Mouse (Mus musculus) embryonic facial prominence, embryonic 14.5 days (tissue): ENCODE measurements around the gene Zfp746. TPM values are rescaled to one million over a fixed set of nuclear protein-coding genes. Genes with fewer than 3 reads are reported as not detected.

ENCODE experiments used
- ATAC-seq: fragments of 200-750 bp; cut with Nextera tagmentation; 2 replicates; pipeline ENCODE4 v1.8.0; 2017; ENCODE audit warnings: low read depth, moderate number of reproducible peaks, moderate TSS enrichment
- DNase-seq: peaks from one replicate; pipeline ENCODE4 v3.0.0-alpha.2; 2015; ENCODE audit warnings: low spot score
- H3K27ac ChIP-seq: fragments of 300-500 bp; sonication (generic); replicated peaks from 2 replicates; pipeline ENCODE4 v1.5.1; 2014; ENCODE audit warnings: low read depth, mild to moderate bottlenecking, low read length, moderate library complexity
- H3K27me3 ChIP-seq: fragments of 300-500 bp; sonication (generic); replicated peaks from 2 replicates; pipeline ENCODE4 v1.6.1; 2014; ENCODE audit warnings: low read length; ENCODE audit not compliant: control insufficient read depth, insufficient read depth
- H3K36me3 ChIP-seq: fragments of 300-500 bp; sonication (generic); 2 replicates; pipeline ENCODE4 v1.6.1; 2014; ENCODE audit warnings: low read length, mixed read lengths; ENCODE audit not compliant: control insufficient read depth, insufficient read depth
- H3K4me1 ChIP-seq: fragments of 300-500 bp; sonication (generic); 2 replicates; pipeline ENCODE4 v1.6.1; 2014; ENCODE audit warnings: antibody characterized with exemption, low read length; ENCODE audit not compliant: control insufficient read depth, insufficient read depth
- H3K4me2 ChIP-seq: fragments of 300-500 bp; sonication (generic); 2 replicates; pipeline ENCODE4 v1.6.1; 2014; ENCODE audit warnings: low read depth, mild to moderate bottlenecking, low read length, moderate library complexity, mixed read lengths
- H3K4me3 ChIP-seq: fragments of 300-500 bp; sonication (generic); 2 replicates; pipeline ENCODE4 v1.5.1; 2014; ENCODE audit warnings: low read depth, mild to moderate bottlenecking, low read length
- H3K9ac ChIP-seq: fragments of 300-500 bp; sonication (generic); 2 replicates; pipeline ENCODE4 v1.6.1; 2014; ENCODE audit warnings: low read depth, mild to moderate bottlenecking, low read length, moderate library complexity, mixed read lengths
- H3K9me3 ChIP-seq: fragments of 300-500 bp; sonication (generic); 2 replicates; pipeline ENCODE4 v1.6.1; 2016; ENCODE audit warnings: low read length; ENCODE audit not compliant: control insufficient read depth
- WGBS: fragments of 180-500 bp; shearing (Covaris S2); extraction: QIAGEN DNeasy Blood & Tissue Kit; methylation state at CpG from one replicate; pipeline ENCODE4 v1.1.7; 2014; 5-methylcytosine and 5-hydroxymethylcytosine counted together
- polyA plus RNA-seq: library from polyadenylated mRNA; unstranded; fragments of >200 nt; fragmentation: Nextera tagmentation; extraction: Ambion mirVana; gene quantifications from 2 replicates; pipeline ENCODE4 v1.2.1, GENCODE M21; 2014

Zfp746 gene
- polyA plus RNA-seq, 1 experiment from 2014 or later = 21.6 TPM

GRCm38 (mm10) chr6:48049273-48050065 is 36.9 kb downstream of the Zfp746 start:
- peak overlapping the region; percentile 76 for H3K4me3 ChIP-seq
- no peaks in the 10 kb centered on the region for H3K9me3 ChIP-seq
- peaks cover 8% of the 10 kb centered on the region; the same call in 1 of the 2 replicates for H3K4me1 ChIP-seq
- ATAC-seq = no peak
- 53% methylated on average over 9 of the region's 9 CpGs for WGBS
- peak overlapping the region; percentile 83 for H3K9ac ChIP-seq
- no peaks in the 10 kb centered on the region for H3K27me3 ChIP-seq
- no peak overlapping the region for H3K27ac ChIP-seq
- H3K4me2 ChIP-seq = peak overlapping the region; percentile 90
- peaks cover 7% of the 10 kb centered on the region; the same call in 1 of the 2 replicates for H3K36me3 ChIP-seq
- no peak for DNase-seq

- peak; percentile 94 for ATAC-seq
- under 1% methylated on average over 60 of the region's 82 CpGs for WGBS
- H3K27ac ChIP-seq = peak within 1 kb of the TSS; percentile 91
Observed at GRCm38 (mm10) chr6:48048426-48049272, 37.7 kb downstream of the Zfp746 start, which contains the start of gene Zfp777. TSS of gene Zfp777 (minus strand) at chr6:48048911.

DNA sequence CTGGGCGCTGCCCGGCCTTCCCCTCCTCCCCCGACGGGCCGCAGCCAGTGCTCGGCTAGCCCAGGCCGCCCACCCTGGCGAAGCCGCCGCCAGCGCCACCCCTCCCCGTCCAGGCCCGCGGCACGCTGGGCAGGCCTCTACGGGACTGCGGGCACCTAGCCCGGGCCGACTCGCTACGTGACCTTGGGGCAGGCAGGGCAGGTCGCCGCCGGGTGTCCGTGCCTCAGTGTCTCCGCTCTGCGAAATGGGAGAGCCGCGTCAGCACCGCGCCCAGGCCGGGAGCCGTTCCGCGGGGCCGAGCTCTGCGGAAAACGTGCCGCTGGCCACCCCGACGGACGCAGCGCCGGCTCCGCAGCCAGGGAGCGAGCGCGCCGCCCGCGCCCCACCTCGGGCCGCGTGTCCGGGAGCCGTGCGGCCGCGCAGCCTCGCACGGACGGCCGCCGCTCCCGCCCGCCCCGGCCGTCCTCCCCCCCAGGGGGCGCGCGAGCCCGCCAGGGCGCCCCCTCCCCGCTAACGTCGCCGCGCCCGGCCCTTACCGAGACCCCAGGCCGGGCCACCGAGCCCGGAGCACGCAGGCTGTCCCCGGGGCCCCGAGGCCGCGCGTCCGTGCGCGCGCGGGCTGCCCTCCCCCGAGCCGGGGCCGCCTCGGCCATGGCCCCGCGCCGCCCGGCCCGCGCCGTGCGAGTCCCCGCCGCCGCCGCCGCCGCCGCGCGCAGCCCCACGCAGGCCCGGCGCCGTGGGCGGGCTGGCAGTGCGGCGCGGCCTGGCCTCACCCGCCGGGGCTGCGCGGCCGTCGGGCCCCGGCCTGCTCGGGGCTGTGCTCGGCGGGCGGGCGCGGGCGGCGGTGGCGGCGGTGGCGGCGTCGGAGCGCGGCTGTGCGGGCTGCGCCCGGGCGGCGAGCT is 38.7 kb downstream of the Zfp746 start:
- Histone ChIP-seq H3K27ac (peak overlapping the region; percentile 91), H3K9ac (peak overlapping the region; percentile 83), H3K4me1 (peaks cover 8% of the 10 kb centered on the region; the same call in 1 of the 2 replicates), H3K4me3 (peak overlapping the region; percentile 76), H3K9me3 (no peaks in the 10 kb centered on the region), H3K4me2 (peak overlapping the region; percentile 90), H3K27me3 (no peaks in the 10 kb centered on the region), H3K36me3 (peaks cover 25% of the 10 kb centered on the region)
- DNase-seq (peak; percentile 13), ATAC-seq (peak; percentile 71)
- 1% methylated on average over 19 of the region's 150 CpGs for WGBS

More at GRCm38 (mm10) chr6:48048426-48049272, 37.7 kb downstream of the Zfp746 start, which contains the start of gene Zfp777:
- peaks cover 16% of the 10 kb centered on the region for H3K36me3 ChIP-seq
- H3K9ac ChIP-seq = peak within 1 kb of the TSS; percentile 83
- H3K9me3 ChIP-seq = no peaks in the 10 kb centered on the region
- H3K4me2 ChIP-seq = peak within 1 kb of the TSS; percentile 90
- peak within 1 kb of the TSS; percentile 76 for H3K4me3 ChIP-seq
- H3K27me3 ChIP-seq = no peaks in the 10 kb centered on the region
- peaks cover 8% of the 10 kb centered on the region; the same call in 1 of the 2 replicates for H3K4me1 ChIP-seq
- peak; percentile 95 for DNase-seq

DNA sequence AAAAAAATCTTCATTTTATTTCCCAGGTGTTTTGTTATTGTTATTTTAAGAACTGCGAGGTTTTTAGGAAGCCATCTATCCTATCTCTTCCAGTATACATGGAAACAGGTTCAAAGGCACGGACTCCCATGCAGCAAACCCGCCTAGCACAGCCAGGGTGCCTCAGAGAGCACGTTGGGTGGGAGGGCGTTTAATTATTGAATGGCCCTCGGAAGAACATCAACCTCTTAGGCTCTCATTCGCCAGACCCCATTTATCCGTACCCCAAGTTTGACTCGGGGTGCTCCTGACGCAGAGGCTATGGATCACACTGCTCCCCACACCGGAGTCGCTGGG is 39.3 kb downstream of the Zfp746 start:
- H3K9me3 ChIP-seq = no peaks in the 10 kb centered on the region
- no peaks in the 10 kb centered on the region for H3K27me3 ChIP-seq
- peak overlapping the region; percentile 83 for H3K9ac ChIP-seq
- peak overlapping the region; percentile 76 for H3K4me3 ChIP-seq
- no peak overlapping the region; the same call in 1 of the 2 replicates for H3K27ac ChIP-seq
- H3K4me1 ChIP-seq = peaks cover 8% of the 10 kb centered on the region; the same call in 1 of the 2 replicates
- ATAC-seq (0 out of 2 replicates have a peak, but pooled peaks have one; percentile 3), DNase-seq (peak; percentile 33)
- peaks cover 31% of the 10 kb centered on the region for H3K36me3 ChIP-seq
- H3K4me2 ChIP-seq = peak overlapping the region; percentile 90
- WGBS = 8% methylated on average over 10 of the region's 12 CpGs

DNA sequence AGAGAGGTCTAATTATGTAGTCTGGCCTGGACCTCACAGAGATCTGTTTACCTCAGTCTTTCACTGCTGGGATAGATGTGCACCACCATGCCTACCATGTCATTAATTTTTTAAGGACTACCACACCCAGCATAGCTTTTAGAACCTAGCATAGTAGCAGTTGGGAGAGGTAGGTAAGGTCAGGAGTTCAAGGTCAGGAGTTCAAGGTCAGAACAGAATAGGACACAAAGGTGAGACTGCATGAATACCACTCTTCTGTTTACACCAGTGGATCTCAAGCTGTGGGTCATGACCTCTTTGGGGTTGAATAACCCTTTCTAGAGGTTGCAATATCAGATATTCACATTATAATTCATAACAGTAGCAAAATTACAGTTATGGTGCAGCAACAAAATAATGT is 53.7 kb downstream of the Zfp746 start:
- no peak overlapping the region for H3K4me2 ChIP-seq
- no peak overlapping the region for H3K27ac ChIP-seq
- no peak overlapping the region for H3K9ac ChIP-seq
- H3K27me3 ChIP-seq = no peaks in the 10 kb centered on the region
- no peaks in the 10 kb centered on the region; the same call in 1 of the 2 replicates for H3K9me3 ChIP-seq
- no peaks in the 10 kb centered on the region for H3K4me1 ChIP-seq
- H3K4me3 ChIP-seq = no peak overlapping the region
- H3K36me3 ChIP-seq = peaks cover 96% of the 10 kb centered on the region
- ATAC-seq (no peak), DNase-seq (no peak)

DNA sequence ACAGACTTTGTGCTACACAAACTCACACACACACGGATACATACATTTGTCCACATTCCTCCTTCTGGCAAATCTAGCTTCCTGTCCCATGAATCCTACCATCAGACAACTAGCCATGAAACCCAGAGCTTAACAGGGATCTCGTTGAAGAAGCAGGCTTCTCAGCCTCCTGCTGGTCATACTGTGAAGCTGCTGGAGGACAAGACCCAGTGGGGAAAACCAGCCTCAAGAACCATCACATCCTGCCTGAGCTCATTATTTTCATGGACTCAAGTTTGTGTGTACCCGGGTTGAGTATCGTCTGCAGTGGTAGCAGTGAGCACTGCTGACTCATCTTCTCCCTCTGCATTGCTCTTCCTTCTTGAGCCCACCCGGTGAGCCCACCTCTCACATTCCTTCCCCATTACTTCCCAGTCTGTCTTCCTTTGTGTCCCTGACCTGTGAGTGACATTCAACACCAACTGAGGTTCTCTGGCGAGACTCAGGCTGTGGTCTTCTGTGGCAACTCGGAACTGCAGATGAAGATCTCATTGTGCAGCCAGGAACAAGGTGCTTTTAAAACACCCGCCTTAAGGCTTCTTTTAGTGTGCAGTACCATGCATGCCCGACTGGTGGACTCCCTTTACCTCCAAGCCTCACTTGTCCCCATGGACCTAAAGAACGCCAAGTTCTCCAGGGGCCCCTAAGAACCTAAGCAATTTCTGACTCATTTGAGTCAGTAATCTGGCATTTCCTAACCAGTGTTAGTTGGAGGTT is 60.3 kb downstream of the Zfp746 start:
- H3K4me2 ChIP-seq = no peak overlapping the region
- H3K27ac ChIP-seq = no peak overlapping the region
- H3K4me3 ChIP-seq = no peak overlapping the region
- DNase-seq (no peak), ATAC-seq (no peak)
- H3K4me1 ChIP-seq = no peaks in the 10 kb centered on the region
- H3K9me3 ChIP-seq = peaks cover 36% of the 10 kb centered on the region
- H3K36me3 ChIP-seq = peaks cover 99% of the 10 kb centered on the region
- WGBS = 83% methylated on average over 10 of the region's 10 CpGs
- no peak overlapping the region for H3K9ac ChIP-seq
- no peaks in the 10 kb centered on the region for H3K27me3 ChIP-seq

GRCm38 (mm10) chr6:48024994-48025345 is 61.4 kb downstream of the Zfp746 start:
- ATAC-seq (no peak), DNase-seq (no peak)
- H3K4me1 ChIP-seq = no peaks in the 10 kb centered on the region
- peaks cover 90% of the 10 kb centered on the region for H3K36me3 ChIP-seq
- WGBS = 85% methylated on average over 14 of the region's 21 CpGs
- H3K4me2 ChIP-seq = no peak overlapping the region
- no peaks in the 10 kb centered on the region for H3K27me3 ChIP-seq
- no peak overlapping the region for H3K4me3 ChIP-seq
- H3K9me3 ChIP-seq = peaks cover 36% of the 10 kb centered on the region
- H3K27ac ChIP-seq = no peak overlapping the region
- H3K9ac ChIP-seq = no peak overlapping the region
